Mouse (Mus musculus): ENCODE data around the gene Zfp239. TPM values are rescaled to one million over a fixed set of nuclear protein-coding genes. Genes with fewer than 3 reads are reported as not detected.
A peak's percentile ranks its signal among the peaks of the same experiment; 100 is the strongest.

The Zfp239 gene
- polyA plus RNA-seq, 1 experiment from 2014 or later: 12.3 TPM

- peaks cover 5% of the 10 kb centered on the region for H3K4me1 ChIP-seq (ENCODE audit: insufficient read depth)
- H3K36me3 ChIP-seq (ENCODE audit: insufficient read depth): no peaks in the 10 kb centered on the region
- peak overlapping the region; percentile 73 for H3K4me2 ChIP-seq
- peak; percentile 98 for TF ChIP-seq CTCF (IDR thresholded peaks at IDR 0.05; ENCODE audit: low read depth)
- DNase-seq: peak; percentile 100
- no peaks in the 10 kb centered on the region for H3K27me3 ChIP-seq (ENCODE audit: insufficient read depth, low read length)
- peak overlapping the region; percentile 99 for H3K27ac ChIP-seq (ENCODE audit: low read depth)
- H3K9ac ChIP-seq: peak overlapping the region; percentile 76
- peak; percentile 94 for ATAC-seq (ENCODE audit: insufficient read depth)
- peak overlapping the region; percentile 44 for H3K4me3 ChIP-seq (ENCODE audit: low read depth, low read length)
- no peaks in the 10 kb centered on the region for H3K9me3 ChIP-seq (ENCODE audit: low read depth, low read length)
- under 1% methylated on average over 67 of the region's 67 CpGs for WGBS
These were observed 17.7 kb downstream of the Zfp239 start for GRCm38 (mm10) chr6:117879408-117880115.

- H3K4me3 ChIP-seq (ENCODE audit: low read depth, low read length): peak overlapping the region; percentile 44
- peak overlapping the region; percentile 99 for H3K27ac ChIP-seq (ENCODE audit: low read depth)
- H3K36me3 ChIP-seq (ENCODE audit: insufficient read depth): no peaks in the 10 kb centered on the region
- peak overlapping the region; percentile 76 for H3K9ac ChIP-seq
- 33% methylated on average over 3 of the region's 3 CpGs for WGBS
- H3K27me3 ChIP-seq (ENCODE audit: insufficient read depth, low read length): no peaks in the 10 kb centered on the region
- H3K4me2 ChIP-seq: peak overlapping the region; percentile 73
- no peak for TF ChIP-seq CTCF (IDR thresholded peaks at IDR 0.05; ENCODE audit: low read depth)
- DNase-seq (no peak), ATAC-seq (ENCODE audit: insufficient read depth) (no peak)
- H3K9me3 ChIP-seq (ENCODE audit: low read depth, low read length): no peaks in the 10 kb centered on the region
- H3K4me1 ChIP-seq (ENCODE audit: insufficient read depth): peaks cover 5% of the 10 kb centered on the region
These were observed 18.5 kb downstream of the Zfp239 start for GRCm38 (mm10) chr6:117880394-117880838.

GRCm38 (mm10) chr6:117881229-117881628, 19.3 kb downstream of the Zfp239 start:
- Histone ChIP-seq H3K9ac (no peak overlapping the region), H3K9me3 (ENCODE audit: low read depth, low read length) (no peaks in the 10 kb centered on the region), H3K27me3 (ENCODE audit: insufficient read depth, low read length) (no peaks in the 10 kb centered on the region), H3K36me3 (ENCODE audit: insufficient read depth) (no peaks in the 10 kb centered on the region), H3K4me1 (ENCODE audit: insufficient read depth) (peaks cover 5% of the 10 kb centered on the region), H3K4me3 (ENCODE audit: low read depth, low read length) (no peak overlapping the region), H3K27ac (ENCODE audit: low read depth) (no peak overlapping the region), H3K4me2 (peak overlapping the region; percentile 73; the same call in 1 of the 2 replicates)
- DNase-seq: no peak
- no peak for ATAC-seq (ENCODE audit: insufficient read depth)
- TF ChIP-seq CTCF (IDR thresholded peaks at IDR 0.05; ENCODE audit: low read depth): no peak
- 80% methylated on average over 7 of the region's 7 CpGs for WGBS

GRCm38 (mm10) chr6:117881997-117882396, 20.1 kb downstream of the Zfp239 start:
- no peak for DNase-seq
- peaks cover 5% of the 10 kb centered on the region for H3K4me1 ChIP-seq (ENCODE audit: insufficient read depth)
- TF ChIP-seq CTCF (IDR thresholded peaks at IDR 0.05; ENCODE audit: low read depth): no peak
- H3K27me3 ChIP-seq (ENCODE audit: insufficient read depth, low read length): no peaks in the 10 kb centered on the region
- H3K9ac ChIP-seq: no peak overlapping the region
- H3K36me3 ChIP-seq (ENCODE audit: insufficient read depth): no peaks in the 10 kb centered on the region
- no peak for ATAC-seq (ENCODE audit: insufficient read depth)
- no peaks in the 10 kb centered on the region for H3K9me3 ChIP-seq (ENCODE audit: low read depth, low read length)
- H3K27ac ChIP-seq (ENCODE audit: low read depth): no peak overlapping the region
- no peak overlapping the region for H3K4me3 ChIP-seq (ENCODE audit: low read depth, low read length)
- no peak overlapping the region for H3K4me2 ChIP-seq
- WGBS: 70% methylated on average over 7 of the region's 7 CpGs

GRCm38 (mm10) chr6:117885943-117886342, 24.0 kb downstream of the Zfp239 start:
- no peaks in the 10 kb centered on the region for H3K36me3 ChIP-seq (ENCODE audit: insufficient read depth)
- H3K27me3 ChIP-seq (ENCODE audit: insufficient read depth, low read length): no peaks in the 10 kb centered on the region
- ATAC-seq (ENCODE audit: insufficient read depth) (no peak), DNase-seq (no peak)
- no peak overlapping the region for H3K4me3 ChIP-seq (ENCODE audit: low read depth, low read length)
- no peak overlapping the region for H3K27ac ChIP-seq (ENCODE audit: low read depth)
- no peaks in the 10 kb centered on the region for H3K9me3 ChIP-seq (ENCODE audit: low read depth, low read length)
- 79% methylated on average over 2 of the region's 2 CpGs for WGBS
- no peak overlapping the region for H3K9ac ChIP-seq
- no peak for TF ChIP-seq CTCF (IDR thresholded peaks at IDR 0.05; ENCODE audit: low read depth)
- H3K4me1 ChIP-seq (ENCODE audit: insufficient read depth): no peaks in the 10 kb centered on the region
- H3K4me2 ChIP-seq: no peak overlapping the region

GRCm38 (mm10) chr6:117888032-117888431, 26.1 kb downstream of the Zfp239 start:
- Histone ChIP-seq H3K36me3 (ENCODE audit: insufficient read depth) (no peaks in the 10 kb centered on the region), H3K4me2 (no peak overlapping the region), H3K27me3 (ENCODE audit: insufficient read depth, low read length) (no peaks in the 10 kb centered on the region), H3K4me3 (ENCODE audit: low read depth, low read length) (no peak overlapping the region), H3K4me1 (ENCODE audit: insufficient read depth) (no peaks in the 10 kb centered on the region), H3K9ac (peak overlapping the region; percentile 13; the same call in 1 of the 2 replicates), H3K9me3 (ENCODE audit: low read depth, low read length) (no peaks in the 10 kb centered on the region), H3K27ac (ENCODE audit: low read depth) (no peak overlapping the region)
- DNase-seq: no peak
- 18% methylated on average over 1 of the region's 1 CpGs for WGBS
- no peak for ATAC-seq (ENCODE audit: insufficient read depth)
- no peak for TF ChIP-seq CTCF (IDR thresholded peaks at IDR 0.05; ENCODE audit: low read depth)

GRCm38 (mm10) chr6:117888642-117889096, 26.8 kb downstream of the Zfp239 start:
- no peak overlapping the region for H3K4me2 ChIP-seq
- DNase-seq: no peak
- H3K27me3 ChIP-seq (ENCODE audit: insufficient read depth, low read length): no peaks in the 10 kb centered on the region
- TF ChIP-seq CTCF (IDR thresholded peaks at IDR 0.05; ENCODE audit: low read depth): no peak
- H3K4me1 ChIP-seq (ENCODE audit: insufficient read depth): no peaks in the 10 kb centered on the region
- no peak overlapping the region for H3K4me3 ChIP-seq (ENCODE audit: low read depth, low read length)
- 43% methylated on average over 2 of the region's 2 CpGs for WGBS
- no peak; the same call in 1 of the 2 replicates for ATAC-seq (ENCODE audit: insufficient read depth)
- H3K27ac ChIP-seq (ENCODE audit: low read depth): 0 out of 2 replicates have a peak overlapping the region, but pooled peaks have one; percentile 12
- H3K36me3 ChIP-seq (ENCODE audit: insufficient read depth): no peaks in the 10 kb centered on the region
- H3K9ac ChIP-seq: peak overlapping the region; percentile 13; the same call in 1 of the 2 replicates
- H3K9me3 ChIP-seq (ENCODE audit: low read depth, low read length): no peaks in the 10 kb centered on the region
